Mouse (Mus musculus) hindbrain, embryonic 16.5 days (tissue): Measurements from ENCODE around the gene Hnrnph3. TPM values are rescaled to one million over a fixed set of nuclear protein-coding genes. Genes with fewer than 3 reads are reported as not detected.

ENCODE experiments used
- ATAC-seq: fragments of 200-750 bp; cut with Nextera tagmentation; 2 replicates; pipeline ENCODE4 v1.8.0; 2017; ENCODE audit warnings: moderate TSS enrichment, moderate library complexity
- H3K27ac ChIP-seq: fragments of 300-500 bp; sonication (generic); 2 replicates; pipeline ENCODE4 v1.5.1; 2014; ENCODE audit warnings: low read depth, mild to moderate bottlenecking, control low read depth, low read length, moderate library complexity
- H3K27me3 ChIP-seq: fragments of 300-500 bp; sonication (generic); replicated peaks from 2 replicates; pipeline ENCODE4 v1.6.1; 2014; ENCODE audit warnings: low read length; ENCODE audit not compliant: control insufficient read depth, insufficient read depth
- H3K36me3 ChIP-seq: fragments of 300-500 bp; sonication (generic); 2 replicates; pipeline ENCODE4 v1.6.1; 2014; ENCODE audit warnings: mild to moderate bottlenecking, low read length, moderate library complexity, mixed read lengths; ENCODE audit not compliant: control insufficient read depth, insufficient read depth
- H3K4me1 ChIP-seq: fragments of 300-500 bp; sonication (generic); 2 replicates; pipeline ENCODE4 v1.6.1; 2014; ENCODE audit warnings: low read depth, low read length; ENCODE audit not compliant: control insufficient read depth, insufficient read depth
- H3K4me2 ChIP-seq: fragments of 300-500 bp; sonication (generic); 2 replicates; pipeline ENCODE4 v1.6.1; 2014; ENCODE audit warnings: mild to moderate bottlenecking, low read length, control low read depth, moderate library complexity
- H3K4me3 ChIP-seq: fragments of 300-500 bp; sonication (generic); 2 replicates; pipeline ENCODE4 v1.5.1; 2014; ENCODE audit warnings: mild to moderate bottlenecking, low read length, control low read depth, moderate library complexity
- H3K9ac ChIP-seq: fragments of 300-500 bp; sonication (generic); 2 replicates; pipeline ENCODE4 v1.6.1; 2014; ENCODE audit warnings: low read depth, mild to moderate bottlenecking, control low read depth, low read length, moderate library complexity
- H3K9me3 ChIP-seq: fragments of 300-500 bp; sonication (generic); 2 replicates; pipeline ENCODE4 v1.6.1; 2014; ENCODE audit warnings: mild to moderate bottlenecking, low read length, moderate library complexity; ENCODE audit not compliant: control insufficient read depth
- WGBS: fragments of 180-500 bp; shearing (Covaris S2); extraction: QIAGEN DNeasy Blood & Tissue Kit; methylation state at CpG from one replicate; pipeline ENCODE4 v1.1.7; 2014; 5-methylcytosine and 5-hydroxymethylcytosine counted together
- polyA plus RNA-seq: library from polyadenylated mRNA; unstranded; fragments of >200 nt; fragmentation: Nextera tagmentation; extraction: Ambion mirVana; gene quantifications from 2 replicates; pipeline ENCODE4 v1.2.1, GENCODE M21; 2015

Hnrnph3 gene
- polyA plus RNA-seq, 1 experiment from 2014 or later = 114 TPM

DNA sequence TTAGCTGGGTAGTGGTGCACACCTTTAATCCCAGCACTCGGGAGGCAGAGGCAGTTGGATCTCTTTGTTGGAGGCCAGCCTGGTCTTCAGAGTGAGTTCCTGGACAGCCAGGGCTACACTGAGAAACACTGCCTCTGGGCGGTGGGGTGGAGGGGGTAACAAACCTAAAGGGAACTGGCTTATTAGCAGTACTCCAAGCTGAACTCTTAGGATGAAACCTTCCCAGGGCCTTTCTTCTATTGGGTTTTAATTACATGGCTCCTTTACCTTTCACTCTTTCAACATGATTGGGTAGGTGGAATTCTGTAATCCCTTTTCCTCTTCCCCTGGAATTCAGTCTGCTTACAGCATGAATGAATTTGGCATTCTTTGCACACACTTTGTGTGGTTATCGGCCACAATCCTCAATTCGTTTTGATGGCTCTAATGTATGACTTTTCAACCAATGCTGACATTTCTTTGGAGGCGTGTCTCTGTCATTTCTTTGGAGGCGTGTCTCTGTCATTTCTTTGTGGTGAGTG, 1.5 kb upstream of the Hnrnph3 start:
- peak overlapping the region; percentile 67 for H3K4me2 ChIP-seq
- no peaks in the 10 kb centered on the region for H3K9me3 ChIP-seq
- H3K4me3 ChIP-seq = no peak overlapping the region
- H3K4me1 ChIP-seq = peaks cover 28% of the 10 kb centered on the region
- ATAC-seq = no peak
- peak overlapping the region; percentile 100 for H3K27ac ChIP-seq
- no peak overlapping the region for H3K9ac ChIP-seq
- H3K36me3 ChIP-seq = no peaks in the 10 kb centered on the region
- no peaks in the 10 kb centered on the region for H3K27me3 ChIP-seq
- WGBS = 17% methylated on average over 6 of the region's 6 CpGs

GRCm38 (mm10) chr10:63025016-63025415, 999 bp upstream of the Hnrnph3 start:
- peak overlapping the region; percentile 67 for H3K4me2 ChIP-seq
- peak overlapping the region; percentile 79 for H3K4me3 ChIP-seq
- peak overlapping the region; percentile 100 for H3K27ac ChIP-seq
- ATAC-seq = no peak
- no peaks in the 10 kb centered on the region for H3K27me3 ChIP-seq
- peak overlapping the region; percentile 80 for H3K9ac ChIP-seq
- H3K36me3 ChIP-seq = no peaks in the 10 kb centered on the region
- H3K4me1 ChIP-seq = peaks cover 33% of the 10 kb centered on the region
- WGBS = 29% methylated on average over 2 of the region's 2 CpGs
- no peaks in the 10 kb centered on the region for H3K9me3 ChIP-seq

GRCm38 (mm10) chr10:63024580-63024910, 528 bp upstream of the Hnrnph3 start:
- 0% methylated on average over 8 of the region's 8 CpGs for whole genome bisulfite sequencing
- ATAC-seq = peak; percentile 22; the same call in 1 of the 2 replicates
- Histone ChIP-seq H3K4me3 (peak overlapping the region; percentile 79), H3K27ac (peak overlapping the region; percentile 100), H3K36me3 (no peaks in the 10 kb centered on the region), H3K4me1 (peaks cover 34% of the 10 kb centered on the region), H3K27me3 (no peaks in the 10 kb centered on the region), H3K9ac (peak overlapping the region; percentile 80), H3K4me2 (peak overlapping the region; percentile 67), H3K9me3 (no peaks in the 10 kb centered on the region)

DNA sequence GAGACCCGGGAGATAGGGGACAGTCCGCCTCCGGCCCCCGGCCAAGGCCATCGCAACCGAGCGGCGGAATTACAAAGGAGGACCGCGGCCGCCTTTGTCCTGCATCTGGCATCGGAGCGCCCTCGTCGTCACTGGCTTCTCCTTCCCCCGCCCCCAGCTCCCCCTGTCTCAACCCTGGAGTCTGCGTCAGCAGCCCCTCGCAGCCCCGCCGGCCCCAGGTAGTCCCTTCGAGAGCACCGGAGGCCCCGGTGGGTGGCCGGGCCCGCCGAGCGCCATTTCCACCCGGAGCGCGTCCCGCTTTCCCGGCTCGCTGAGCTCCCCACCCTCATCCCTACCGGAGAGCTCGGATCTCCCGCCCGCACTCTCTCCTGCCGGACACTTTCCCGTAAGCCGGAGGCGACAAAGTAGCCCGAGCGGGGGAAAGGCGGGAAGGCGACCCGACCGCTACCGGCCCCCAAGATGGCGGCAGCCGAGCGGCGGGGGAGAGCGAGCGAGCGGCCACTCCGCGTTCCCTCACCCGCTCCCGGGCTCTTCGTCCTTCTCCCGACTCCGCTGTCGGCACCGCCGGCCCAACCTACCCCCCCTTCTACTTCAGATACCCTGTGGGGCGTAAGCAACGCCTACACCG, 782 bp downstream of the Hnrnph3 start:
- H3K36me3 ChIP-seq = no peaks in the 10 kb centered on the region
- H3K4me1 ChIP-seq = peaks cover 40% of the 10 kb centered on the region
- H3K4me3 ChIP-seq = peak overlapping the region; percentile 79
- peak overlapping the region; percentile 100 for H3K27ac ChIP-seq
- peak; percentile 31 for ATAC-seq
- peak overlapping the region; percentile 76 for H3K4me2 ChIP-seq
- WGBS = under 1% methylated on average over 68 of the region's 68 CpGs
- H3K9ac ChIP-seq = peak overlapping the region; percentile 99
- H3K27me3 ChIP-seq = no peaks in the 10 kb centered on the region
- H3K9me3 ChIP-seq = no peaks in the 10 kb centered on the region

DNA sequence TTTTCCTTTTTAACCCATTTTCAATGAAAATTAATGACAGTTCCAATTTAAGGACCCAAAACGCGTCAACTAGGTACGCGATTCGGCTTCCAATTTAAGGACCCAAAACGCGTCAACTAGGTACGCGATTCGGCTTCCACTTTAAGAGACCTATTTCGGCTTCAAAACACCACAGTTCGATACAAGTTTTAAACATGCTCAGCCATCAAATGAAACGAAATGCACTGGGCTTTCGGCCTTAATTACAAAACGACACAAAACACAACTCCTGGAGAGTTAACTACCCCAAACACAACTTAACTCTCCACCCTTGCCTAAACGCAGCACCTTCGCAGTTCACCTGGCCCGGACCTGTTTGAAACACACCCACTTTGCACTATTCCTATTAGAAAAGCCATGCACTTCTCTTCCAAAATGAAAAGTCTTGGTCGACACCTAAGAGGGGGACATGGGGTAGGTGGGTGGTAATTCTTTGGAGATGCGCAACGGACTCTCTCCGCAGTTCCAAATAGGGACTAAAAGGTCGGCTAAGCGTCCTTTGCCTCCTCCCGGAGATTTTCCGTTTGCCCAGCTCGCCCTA, 1.4 kb downstream of the Hnrnph3 start:
- H3K27ac ChIP-seq = peak overlapping the region; percentile 100
- peaks cover 40% of the 10 kb centered on the region for H3K4me1 ChIP-seq
- no peaks in the 10 kb centered on the region for H3K27me3 ChIP-seq
- no peak for ATAC-seq
- no peaks in the 10 kb centered on the region for H3K9me3 ChIP-seq
- H3K9ac ChIP-seq = peak overlapping the region; percentile 99
- H3K36me3 ChIP-seq = no peaks in the 10 kb centered on the region
- H3K4me2 ChIP-seq = peak overlapping the region; percentile 76
- under 1% methylated on average over 27 of the region's 27 CpGs for WGBS
- peak overlapping the region; percentile 79 for H3K4me3 ChIP-seq

- H3K9me3 ChIP-seq = no peaks in the 10 kb centered on the region
- peak overlapping the region; percentile 76 for H3K4me2 ChIP-seq
- peak overlapping the region; percentile 79 for H3K4me3 ChIP-seq
- no peak for ATAC-seq
- H3K27ac ChIP-seq = no peak overlapping the region
- H3K27me3 ChIP-seq = no peaks in the 10 kb centered on the region
- H3K36me3 ChIP-seq = peaks cover 4% of the 10 kb centered on the region
- peak overlapping the region; percentile 50 for H3K9ac ChIP-seq
- H3K4me1 ChIP-seq = peaks cover 33% of the 10 kb centered on the region
- 30% methylated on average over 4 of the region's 4 CpGs for WGBS
Observed at GRCm38 (mm10) chr10:63021702-63022101, 2.3 kb downstream of the Hnrnph3 start.

DNA sequence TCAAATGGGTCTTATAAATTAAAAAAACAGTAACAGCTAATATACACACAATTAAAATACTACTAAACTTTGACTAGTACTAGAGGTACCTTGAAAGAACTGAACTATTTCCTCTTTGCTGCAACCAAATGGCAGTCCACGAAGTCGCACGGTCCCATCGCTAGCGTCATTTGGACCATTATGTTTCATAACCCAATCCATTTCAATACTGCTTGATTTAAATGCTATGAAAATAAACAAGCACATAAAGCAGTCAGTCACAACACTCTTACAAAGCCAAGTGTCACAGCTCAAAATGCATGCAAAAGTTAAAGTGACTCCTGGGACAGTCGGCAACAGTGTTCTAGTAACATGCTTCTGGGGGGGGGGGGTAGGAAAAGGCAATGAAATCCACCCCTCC, 4.7 kb downstream of the Hnrnph3 start:
- 73% methylated on average over 6 of the region's 6 CpGs for WGBS
- Histone ChIP-seq H3K9ac (no peak overlapping the region), H3K4me1 (peaks cover 27% of the 10 kb centered on the region), H3K27me3 (no peaks in the 10 kb centered on the region), H3K36me3 (peaks cover 12% of the 10 kb centered on the region), H3K9me3 (no peaks in the 10 kb centered on the region), H3K27ac (no peak overlapping the region), H3K4me3 (no peak overlapping the region), H3K4me2 (no peak overlapping the region)
- ATAC-seq = no peak

- no peak overlapping the region for H3K4me3 ChIP-seq
- peaks cover 3% of the 10 kb centered on the region for H3K4me1 ChIP-seq
- H3K9ac ChIP-seq = no peak overlapping the region
- ATAC-seq = no peak
- H3K4me2 ChIP-seq = no peak overlapping the region
- H3K27ac ChIP-seq = no peak overlapping the region
- H3K36me3 ChIP-seq = peaks cover 48% of the 10 kb centered on the region
- no peaks in the 10 kb centered on the region for H3K9me3 ChIP-seq
- WGBS = 90% methylated on average over 9 of the region's 9 CpGs
- H3K27me3 ChIP-seq = no peaks in the 10 kb centered on the region
Observed at GRCm38 (mm10) chr10:63014168-63014567, 9.8 kb downstream of the Hnrnph3 start.

DNA sequence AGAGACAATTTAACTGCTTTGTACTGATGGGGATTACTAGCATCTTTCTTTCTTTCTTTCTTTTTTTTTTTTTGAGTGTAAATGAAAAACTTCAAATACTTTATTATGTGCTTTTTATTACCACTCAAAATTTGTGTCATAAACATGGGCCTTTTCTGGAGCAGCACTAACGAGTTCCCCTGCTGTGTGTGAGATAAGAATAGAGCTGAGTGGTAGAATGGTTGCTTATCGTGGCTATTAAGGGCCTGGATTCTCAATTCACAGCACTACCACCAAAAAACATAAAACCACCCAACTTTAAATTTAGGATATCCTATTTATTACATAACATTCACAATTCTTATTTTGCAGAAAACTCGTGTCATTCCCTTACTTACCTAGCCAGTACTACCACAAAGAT, 10.5 kb downstream of the Hnrnph3 start:
- Histone ChIP-seq H3K27ac (no peak overlapping the region), H3K4me3 (no peak overlapping the region), H3K9me3 (no peaks in the 10 kb centered on the region), H3K36me3 (peaks cover 51% of the 10 kb centered on the region), H3K4me1 (no peaks in the 10 kb centered on the region), H3K27me3 (no peaks in the 10 kb centered on the region), H3K4me2 (no peak overlapping the region), H3K9ac (no peak overlapping the region)
- ATAC-seq = no peak
- WGBS = 83% methylated on average over 3 of the region's 3 CpGs
